Mouse (Mus musculus) CH12.LX (cell line): ENCODE data around the gene Irf2. TPM values are rescaled to one million over a fixed set of nuclear protein-coding genes. Genes with fewer than 3 reads are reported as not detected.

Source experiments
- DNase-seq: peaks from one replicate; pipeline ENCODE4 v3.0.0-alpha.2; 2013; ENCODE audit errors: extremely low read depth
- H3K27ac ChIP-seq: 2 replicates; pipeline ENCODE4 v1.5.1; 2012; ENCODE audit warnings: low read depth, mild to moderate bottlenecking, control low read depth, moderate library complexity; ENCODE audit not compliant: insufficient read depth
- H3K27me3 ChIP-seq: replicated peaks from 2 replicates; pipeline ENCODE3; 2012; ENCODE audit warnings: inconsistent platforms
- H3K36me3 ChIP-seq, 2 experiments: replicated peaks in 1 of 2; 2 replicates each; pipeline versions ENCODE3 to v1.6.1; 2012; ENCODE audit warnings: inconsistent platforms in 1 of 2, low read length in 1 of 2, mild to moderate bottlenecking in 1 of 2, mixed read lengths in 1 of 2, moderate library complexity in 1 of 2; ENCODE audit not compliant: control insufficient read depth in 1 of 2, insufficient read depth in 1 of 2
- H3K4me1 ChIP-seq, 2 experiments: 2 replicates each; pipeline ENCODE4 v1.6.1; 2012; ENCODE audit warnings: inconsistent platforms in 1 of 2, moderate library complexity in 1 of 2; ENCODE audit not compliant: insufficient read depth in 2 of 2, control insufficient read depth in 1 of 2
- H3K4me2 ChIP-seq: 2 replicates; pipeline ENCODE4 v1.6.1; 2012; ENCODE audit warnings: low read depth, mild to moderate bottlenecking, control low read depth; ENCODE audit not compliant: poor library complexity, insufficient read depth, severe bottlenecking
- H3K4me3 ChIP-seq, 3 experiments: fragments of 150-350 bp in 1 of 3; sonication (generic) in 1 of 3; replicated peaks in 1 of 3; 2 replicates each; pipeline versions ENCODE3 to v1.5.1; 2011 to 2012; ENCODE audit warnings: low read depth in 2 of 3, low read length in 2 of 3, mild to moderate bottlenecking in 2 of 3, moderate library complexity in 2 of 3, control low read depth in 1 of 3, improper control_type of control experiment in 1 of 3, inconsistent platforms in 1 of 3, mixed read lengths in 1 of 3; ENCODE audit not compliant: poor library complexity in 1 of 3
- H3K79me2 ChIP-seq: replicated peaks from 2 replicates; pipeline ENCODE4 v1.6.1; 2012; ENCODE audit warnings: mild to moderate bottlenecking, moderate library complexity; ENCODE audit not compliant: control insufficient read depth, poor library complexity, insufficient read depth, severe bottlenecking; ENCODE audit errors: extremely low read depth
- H3K9ac ChIP-seq: 2 replicates; pipeline ENCODE4 v1.6.1; 2012; ENCODE audit warnings: low read depth, mild to moderate bottlenecking, control low read depth, moderate library complexity; ENCODE audit not compliant: insufficient read depth
- H3K9me3 ChIP-seq: replicated peaks from 2 replicates; pipeline ENCODE3; 2012; ENCODE audit warnings: low read length, inconsistent platforms, mixed read lengths
- BHLHE40 ChIP-seq: IDR thresholded peaks from 2 replicates; pipeline ENCODE4 v1.6.1; 2011; ENCODE audit warnings: mild to moderate bottlenecking, low read depth, low read length, improper control_type of control experiment
- CHD1 ChIP-seq: IDR thresholded peaks from 2 replicates; pipeline ENCODE4 v1.6.1; 2012; ENCODE audit warnings: low read depth, low read length, improper control_type of control experiment, inconsistent platforms
- CHD2 ChIP-seq: IDR thresholded peaks from 2 replicates; pipeline ENCODE4 v1.6.1; 2011; ENCODE audit warnings: low read length, improper control_type of control experiment
- E2F4 ChIP-seq: IDR thresholded peaks from 2 replicates; pipeline ENCODE4 v1.6.1; 2011; ENCODE audit warnings: low read depth, low read length, improper control_type of control experiment; ENCODE audit not compliant: insufficient replicate concordance
- GABPA ChIP-seq: IDR thresholded peaks from 2 replicates; pipeline ENCODE4 v1.6.1; 2012; ENCODE audit warnings: low read depth, low read length, improper control_type of control experiment, inconsistent platforms; ENCODE audit not compliant: insufficient replicate concordance
- HCFC1 ChIP-seq: IDR thresholded peaks from 2 replicates; pipeline ENCODE4 v1.6.1; 2012; ENCODE audit warnings: low read depth, mild to moderate bottlenecking, inconsistent platforms, low read length, improper control_type of control experiment
- IRF4 ChIP-seq: IDR thresholded peaks from 2 replicates; pipeline ENCODE4 v1.6.1; 2014; ENCODE audit warnings: low read depth, mild to moderate bottlenecking, inconsistent platforms, low read length, improper control_type of control experiment
- JUN ChIP-seq: IDR thresholded peaks from 2 replicates; pipeline ENCODE4 v1.6.1; 2011; ENCODE audit warnings: low read depth, mild to moderate bottlenecking, low read length, improper control_type of control experiment, moderate library complexity; ENCODE audit not compliant: insufficient read depth
- JUND ChIP-seq: conservative IDR thresholded peaks from 2 replicates; pipeline ENCODE4 v1.6.1; 2011; ENCODE audit warnings: low read depth, low read length, improper control_type of control experiment
- KAT2A ChIP-seq: IDR thresholded peaks from 2 replicates; pipeline ENCODE4 v1.6.1; 2012; ENCODE audit warnings: low read length, improper control_type of control experiment, inconsistent platforms; ENCODE audit not compliant: insufficient replicate concordance
- MAFK ChIP-seq: IDR thresholded peaks from 2 replicates; pipeline ENCODE4 v1.6.1; 2011; ENCODE audit warnings: low read length, improper control_type of control experiment; ENCODE audit not compliant: insufficient replicate concordance
- MYC ChIP-seq: IDR thresholded peaks from 2 replicates; pipeline ENCODE4 v1.6.1; 2011; ENCODE audit warnings: low read depth, mild to moderate bottlenecking, improper control_type of control experiment, low read length
- NELFE ChIP-seq: IDR thresholded peaks from 2 replicates; pipeline ENCODE4 v1.6.1; 2011; ENCODE audit warnings: low read depth, low read length, improper control_type of control experiment
- NRF1 ChIP-seq: IDR thresholded peaks from 2 replicates; pipeline ENCODE4 v1.6.1; 2014; ENCODE audit warnings: low read depth, mild to moderate bottlenecking, inconsistent platforms, low read length, improper control_type of control experiment, moderate library complexity
- POLR2A ChIP-seq: IDR thresholded peaks from 2 replicates; pipeline ENCODE4 v1.6.1; 2011; ENCODE audit warnings: low read depth, mild to moderate bottlenecking, improper control_type of control experiment, low read length
- POLR2AphosphoS2 ChIP-seq: IDR thresholded peaks from 2 replicates; pipeline ENCODE4 v1.6.1; 2011; ENCODE audit warnings: low read depth, low read length, improper control_type of control experiment
- RAD21 ChIP-seq: IDR thresholded peaks from 2 replicates; pipeline ENCODE4 v1.6.1; 2011; ENCODE audit warnings: low read depth, mild to moderate bottlenecking, low read length, improper control_type of control experiment, moderate library complexity
- RCOR1 ChIP-seq: conservative IDR thresholded peaks from 2 replicates; pipeline ENCODE4 v1.6.1; 2012; ENCODE audit warnings: low read depth, mild to moderate bottlenecking, inconsistent platforms, low read length, improper control_type of control experiment
- SIN3A ChIP-seq: IDR thresholded peaks from 2 replicates; pipeline ENCODE4 v1.6.1; 2012; ENCODE audit warnings: low read length, improper control_type of control experiment, inconsistent platforms
- SMC3 ChIP-seq: IDR thresholded peaks from 2 replicates; pipeline ENCODE4 v1.6.1; 2011; ENCODE audit warnings: low read depth, low read length, improper control_type of control experiment
- TCF12 ChIP-seq: IDR thresholded peaks from 2 replicates; pipeline ENCODE4 v1.6.1; 2014; ENCODE audit warnings: low read depth, mild to moderate bottlenecking, inconsistent platforms, low read length, improper control_type of control experiment
- USF1 ChIP-seq: IDR thresholded peaks from 2 replicates; pipeline ENCODE4 v1.6.1; 2014; ENCODE audit warnings: low read depth, mild to moderate bottlenecking, inconsistent platforms, low read length, improper control_type of control experiment
- USF2 ChIP-seq: conservative IDR thresholded peaks from 2 replicates; pipeline ENCODE4 v1.6.1; 2011; ENCODE audit warnings: low read depth, low read length, improper control_type of control experiment
- ZC3H11A ChIP-seq: IDR thresholded peaks from 2 replicates; pipeline ENCODE4 v1.6.1; 2012; ENCODE audit warnings: low read depth, mild to moderate bottlenecking, inconsistent platforms, low read length, improper control_type of control experiment
- ZKSCAN1 ChIP-seq: IDR thresholded peaks from 2 replicates; pipeline ENCODE4 v1.6.1; 2012; ENCODE audit warnings: low read depth, inconsistent platforms, low read length, improper control_type of control experiment, borderline replicate concordance
- ZNF384 ChIP-seq: IDR thresholded peaks from 2 replicates; pipeline ENCODE4 v1.6.1; 2012; ENCODE audit warnings: low read depth, low read length, improper control_type of control experiment, inconsistent platforms
- dilution Hi-C: fragments of 300-500 bp; cut with MboI; formaldehyde crosslinking; loops from 2 replicates; pipeline ENCODE4 v1.14.3; 2020; ENCODE audit warnings: low sequenced_read_pairs; ENCODE audit not compliant: extremely low pct_unique_long_range_greater_than_20kb, extremely low pct_ligation_motif_present
- in situ Hi-C: fragments of 300-500 bp; cut with MboI; formaldehyde crosslinking; loops from 3 replicates; pipeline ENCODE4 v1.14.3; 2019; ENCODE audit warnings: low sequenced_read_pairs, low pct_ligation_motif_present, low pct_unique_long_range_greater_than_20kb, mixed read lengths
- polyA plus RNA-seq: library from polyadenylated mRNA; unstranded; fragments of >175 nt; gene quantifications from 2 replicates; pipeline ENCODE4 v1.2.1, GENCODE M21; 2012; ENCODE audit warnings: low read depth; ENCODE audit not compliant: insufficient read length
- total RNA-seq, 2 experiments: library from RNA; depleted of rRNA; stranded (reverse); fragments of 300-350 nt in 1 of 2; fragments of >200 nt in 1 of 2; gene quantifications; 2 replicates each; pipeline ENCODE4 v1.2.3; 2012 to 2014

Gene Irf2
- total and polyA plus RNA-seq, 3 experiments, result 7.1 to 37.4 (median 10.2) TPM

GRCm38 (mm10) chr8:46747311-46747980 is 7.9 kb downstream of the Irf2 start:
- no peaks in the 10 kb centered on the region for H3K27me3 ChIP-seq
- peaks cover 9 to 69% of the 10 kb centered on the region in 2 experiments for H3K4me1 ChIP-seq
- H3K9ac ChIP-seq, result no peak overlapping the region
- in situ Hi-C loops, result loop anchor here (5.0 kb wide), 1 partner anchor 40 kb away; no protein-coding TSS in a partner anchor
- TF ChIP-seq CHD2, result no peak
- TF ChIP-seq, all 38 proteins: peak for 0
- Histone ChIP-seq H3K4me2 (no peak overlapping the region), H3K27ac (no peak overlapping the region), H3K9me3 (no peaks in the 10 kb centered on the region), H3K4me3 (no peak overlapping the region), H3K79me2 (peaks cover 90% of the 10 kb centered on the region), H3K36me3 (peaks cover 0 to 42% of the 10 kb centered on the region in 2 experiments)
- dilution Hi-C loops, result no loop called here
- no peak for DNase-seq

GRCm38 (mm10) chr8:46750000-46750399 is 10.5 kb downstream of the Irf2 start:
- Histone ChIP-seq H3K4me3 (no peak overlapping the region), H3K9me3 (no peaks in the 10 kb centered on the region), H3K36me3 (peaks cover 0 to 42% of the 10 kb centered on the region in 2 experiments), H3K9ac (no peak overlapping the region), H3K79me2 (peaks cover 83% of the 10 kb centered on the region), H3K27me3 (no peaks in the 10 kb centered on the region), H3K4me2 (no peak overlapping the region), H3K4me1 (peaks cover 10 to 67% of the 10 kb centered on the region in 2 experiments), H3K27ac (no peak overlapping the region)
- no peak for TF ChIP-seq ZC3H11A
- no peak for TF ChIP-seq BHLHE40
- TF ChIP-seq NRF1, result no peak
- TF ChIP-seq GABPA, result no peak
- no peak for TF ChIP-seq SIN3A
- no peak for TF ChIP-seq TCF12
- no peak for TF ChIP-seq MAFK
- no peak for TF ChIP-seq POLR2AphosphoS2
- no peak for TF ChIP-seq JUND
- no peak for TF ChIP-seq POLR2A
- no peak for TF ChIP-seq ZNF384
- TF ChIP-seq USF1, result no peak
- TF ChIP-seq MYC, result no peak
- in situ Hi-C loops, result loop anchor here (5.0 kb wide), 1 partner anchor 37 kb away; no protein-coding TSS in a partner anchor
- dilution Hi-C loops, result no loop called here
- no peak for DNase-seq

- no peak overlapping the region for H3K4me3 ChIP-seq
- DNase-seq, result no peak
- H3K79me2 ChIP-seq, result peaks cover 81% of the 10 kb centered on the region
- peaks cover 0 to 43% of the 10 kb centered on the region in 2 experiments for H3K36me3 ChIP-seq
- in situ Hi-C loops (no loop called here), dilution Hi-C loops (no loop called here)
- H3K4me1 ChIP-seq, result peaks cover 11 to 71% of the 10 kb centered on the region in 2 experiments
- H3K27me3 ChIP-seq, result no peaks in the 10 kb centered on the region
- H3K9me3 ChIP-seq, result no peaks in the 10 kb centered on the region
- H3K4me2 ChIP-seq, result no peak overlapping the region
- H3K9ac ChIP-seq, result no peak overlapping the region
- H3K27ac ChIP-seq, result no peak overlapping the region
- TF ChIP-seq E2F4 (no peak), NELFE (no peak), ZC3H11A (no peak), RAD21 (no peak), KAT2A (no peak), JUN (no peak), SMC3 (no peak), NRF1 (no peak), POLR2AphosphoS2 (no peak), USF2 (no peak), SIN3A (no peak), RCOR1 (no peak), ZKSCAN1 (no peak), HCFC1 (no peak), IRF4 (no peak), CHD1 (no peak), GABPA (no peak)
These were observed 11.0 kb downstream of the Irf2 start for GRCm38 (mm10) chr8:46750566-46750965.
